Mouse (Mus musculus) monocyte, adult 5-6 weeks (primary cell): ENCODE data around the gene Fam219b. TPM values are rescaled to one million over a fixed set of nuclear protein-coding genes. Genes with fewer than 3 reads are reported as not detected.

ENCODE experiments used
- total RNA-seq: library from RNA; stranded (forward); fragments of 200-1000, 200-491, 200-594 nt; gene quantifications from 3 replicates; pipeline ENCODE4 v1.2.3, GENCODE M21; 2017

Gene Fam219b
- total RNA-seq, 1 experiment from 2014 or later = 18.2 TPM

Other genes starting within 250 kb of the Fam219b start
- gene Ppcdc, start 97.4 kb upstream of the Fam219b start, total RNA-seq = 19.8 to 46.2 TPM (median 27.2 TPM) in 3 replicates
- gene Scamp5, start 69.5 kb upstream of the Fam219b start, total RNA-seq = not detected in 3 replicates
- gene Rpp25, start 33.5 kb upstream of the Fam219b start, total RNA-seq = not detected in 3 replicates
- 54.8 to 108 TPM (median 74.5 TPM) in 3 replicates for gene Cox5a, start 16.3 kb upstream of the Fam219b start, total RNA-seq
- 1.9 to 7.7 TPM (median 7.5 TPM) in 3 replicates for gene Mpi, start 15.2 kb downstream of the Fam219b start, total RNA-seq
- 30.6 to 40.9 TPM (median 34.3 TPM) in 3 replicates for gene Scamp2, start 23.4 kb downstream of the Fam219b start, total RNA-seq
- 3.8 to 20.7 TPM (median 20.3 TPM) in 3 replicates for gene Ulk3, start 51.9 kb downstream of the Fam219b start, total RNA-seq
- gene Cplx3, start 68.8 kb downstream of the Fam219b start, total RNA-seq = not detected in 3 replicates
- gene Lman1l, start 83.2 kb downstream of the Fam219b start, total RNA-seq = not detected in 3 replicates
- gene Csk, start 116.1 kb downstream of the Fam219b start, total RNA-seq = 332 to 455 TPM (median 337 TPM) in 3 replicates
- gene Cyp1a2, start 146.2 kb downstream of the Fam219b start, total RNA-seq = not detected in 3 replicates
- not detected in 3 replicates for gene Cyp1a1, start 150.4 kb downstream of the Fam219b start, total RNA-seq
- 2.6 to 7.9 TPM (median 3.7 TPM) in 3 replicates for gene Edc3, start 171.0 kb downstream of the Fam219b start, total RNA-seq
- gene Clk3, start 228.3 kb downstream of the Fam219b start, total RNA-seq = 97.1 to 158 TPM (median 125 TPM) in 3 replicates